Mouse (Mus musculus): ENCODE data around the gene Npas4.
"Not testable (repeated sequence)": the region's sequence is repeated elsewhere in the genome, so short reads cannot be mapped to it uniquely, and the experiment has no call there.

Gene Npas4

DNA sequence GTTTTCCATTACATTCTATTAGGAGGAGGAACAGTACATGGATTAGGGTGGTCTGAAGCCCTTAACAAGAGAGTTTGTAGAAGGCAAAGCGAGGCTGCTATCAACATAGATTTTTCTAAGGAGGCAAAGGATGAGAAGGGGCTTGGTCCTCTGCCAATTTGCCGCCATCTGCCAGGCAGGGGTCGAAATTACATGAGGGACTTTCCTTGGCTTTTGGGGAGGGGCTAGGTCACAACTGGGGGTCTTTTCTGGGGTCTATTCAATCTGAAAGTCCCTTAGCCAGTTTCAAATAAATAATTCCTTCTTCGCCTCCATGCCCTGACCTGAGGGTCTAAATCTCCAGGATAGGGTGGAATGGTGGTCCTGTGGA lies at the start of gene Npas4:
Gene Npas4 (minus strand): TSS at position 61 of the 370 bp plus-strand sequence.
- no peak for DNase-seq

DNA sequence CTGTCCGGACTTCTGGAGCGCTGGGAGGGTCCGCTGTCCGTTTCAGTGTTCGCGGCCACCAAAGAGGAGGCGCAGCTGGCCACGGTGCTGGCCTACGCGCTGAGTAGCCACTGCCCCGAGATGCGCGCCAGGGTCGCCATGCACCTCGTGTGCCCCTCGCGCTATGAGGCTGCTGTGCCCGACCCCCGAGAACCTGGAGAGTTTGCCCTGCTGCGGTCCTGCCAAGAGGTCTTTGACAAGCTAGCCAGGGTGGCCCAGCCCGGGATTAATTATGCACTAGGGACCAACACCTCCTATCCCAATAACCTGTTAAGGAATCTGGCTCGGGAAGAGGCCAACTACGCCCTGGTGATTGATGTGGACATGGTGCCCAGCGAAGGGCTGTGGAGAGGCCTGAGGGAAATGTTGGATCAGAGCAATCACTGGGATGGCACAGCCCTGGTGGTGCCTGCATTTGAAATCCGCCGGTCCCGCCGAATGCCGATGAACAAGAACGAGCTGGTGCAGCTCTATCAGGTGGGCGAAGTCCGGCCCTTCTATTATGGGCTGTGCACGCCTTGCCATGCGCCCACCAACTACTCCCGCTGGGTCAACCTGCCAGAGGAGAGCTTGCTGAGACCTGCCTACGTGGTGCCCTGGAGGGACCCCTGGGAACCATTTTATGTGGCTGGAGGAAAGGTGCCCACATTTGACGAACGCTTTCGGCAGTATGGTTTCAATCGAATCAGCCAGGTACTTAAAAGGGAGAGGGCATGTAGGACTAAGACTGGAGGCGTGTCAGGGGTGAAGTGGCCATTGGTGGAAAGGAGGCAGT lies 49.4 kb upstream of the Npas4 start:
- DNase-seq = no peak

DNA sequence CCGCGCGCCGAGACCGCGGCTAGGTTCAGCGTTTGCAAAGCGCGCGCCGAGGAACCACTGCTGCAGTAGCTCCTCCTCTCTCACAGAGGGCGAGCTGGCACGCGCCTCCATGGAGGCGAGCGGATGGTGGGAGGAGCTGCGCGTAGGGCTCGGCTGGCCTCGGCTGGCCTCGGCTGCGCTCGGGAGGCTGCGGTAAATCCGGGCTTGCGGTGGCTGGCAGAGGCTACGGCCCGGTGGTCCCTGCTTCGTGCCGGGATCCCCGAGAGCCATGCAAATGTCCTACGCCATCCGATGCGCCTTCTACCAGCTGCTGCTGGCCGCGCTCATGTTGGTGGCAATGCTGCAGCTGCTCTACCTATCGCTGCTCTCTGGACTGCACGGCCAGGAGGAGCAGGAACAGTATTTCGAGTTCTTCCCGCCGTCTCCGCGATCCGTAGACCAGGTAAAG lies 48.6 kb upstream of the Npas4 start, which contains the start of the genes B4gat1 and AC124502.3:
Gene B4gat1 (plus strand): TSS at position 118 of the 448 bp plus-strand sequence.
Gene AC124502.3 (plus strand): TSS at position 183 of the 448 bp plus-strand sequence.
- peak; percentile 94 for DNase-seq

DNA sequence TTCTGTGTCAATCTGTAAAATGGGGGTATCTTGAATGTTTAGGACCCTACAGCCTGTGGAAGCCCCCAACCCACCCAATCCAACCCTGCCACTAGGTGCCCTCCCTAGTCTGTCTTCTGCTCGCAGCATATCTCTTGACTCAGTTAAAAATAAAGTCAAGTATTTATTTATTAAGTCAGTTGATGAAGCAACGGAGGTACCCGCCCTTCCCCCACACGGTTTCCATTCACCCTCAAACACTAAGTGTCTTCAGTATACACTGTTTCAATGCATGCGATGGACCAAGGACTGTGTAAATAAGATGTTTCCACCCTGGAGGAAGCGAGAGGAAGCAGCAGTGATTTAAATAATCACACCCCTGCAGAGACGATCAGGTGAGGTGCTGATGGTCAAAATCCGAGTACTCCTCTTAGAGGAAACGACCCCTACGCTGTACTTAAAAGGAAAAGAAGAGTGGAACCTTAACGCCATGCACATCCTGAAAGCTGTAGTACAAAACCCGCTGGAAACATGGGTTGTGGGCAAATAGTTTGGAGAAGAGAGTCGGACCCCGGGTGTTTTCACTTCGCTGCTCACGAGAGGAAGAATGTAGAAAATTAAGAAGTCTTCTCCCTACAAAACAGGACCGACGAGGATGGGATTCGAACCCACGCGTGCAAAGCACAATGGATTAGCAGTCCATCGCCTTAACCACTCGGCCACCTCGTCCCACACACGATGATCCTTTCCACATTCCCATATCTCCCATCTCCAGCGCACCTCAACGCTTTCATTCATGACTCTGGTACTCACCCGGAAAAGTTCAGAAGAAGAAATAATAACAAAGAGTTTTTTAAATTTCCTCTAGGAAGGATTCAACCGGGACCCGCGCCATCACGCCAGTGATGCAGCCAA lies 47.8 kb upstream of the Npas4 start:
- DNase-seq = peak; percentile 84

DNA sequence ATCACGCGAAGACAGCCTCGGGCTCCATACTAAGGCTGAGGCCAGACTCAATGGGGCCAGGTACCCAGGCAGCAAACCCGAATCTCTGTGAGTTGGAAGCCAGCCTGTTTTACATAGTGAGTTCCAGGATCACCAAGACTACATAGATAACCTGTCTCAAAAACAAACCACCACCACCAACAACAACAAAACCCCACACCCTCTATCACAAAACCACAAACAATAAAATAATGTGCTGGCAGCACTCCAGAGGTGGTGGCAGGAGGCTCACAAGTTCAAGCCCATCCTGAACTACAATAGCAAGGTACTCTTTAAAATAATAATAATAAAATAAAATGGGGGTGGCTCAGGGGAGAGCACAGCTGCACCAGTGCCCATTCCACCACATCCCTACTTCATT lies 46.5 kb upstream of the Npas4 start:
- no peak for DNase-seq

DNA sequence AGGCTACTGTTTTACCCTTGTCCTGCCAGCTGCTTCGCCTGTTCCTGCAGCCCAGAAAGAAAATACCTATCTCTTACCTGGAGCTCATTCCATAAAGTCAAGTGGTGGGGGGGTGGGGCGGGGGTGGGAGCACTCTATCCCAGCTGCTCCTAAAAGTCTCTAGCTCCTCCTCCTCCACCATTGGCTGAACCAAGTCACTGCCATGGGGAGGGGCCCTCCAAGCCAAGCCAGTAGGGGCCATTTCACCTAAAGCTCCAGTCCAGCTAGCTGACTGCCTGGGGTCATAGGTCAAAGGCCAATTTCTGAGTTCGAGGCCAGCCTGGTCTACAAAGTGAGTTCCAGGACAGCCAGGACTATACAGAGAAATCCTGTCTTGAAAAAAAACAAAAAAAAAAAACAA lies 42.6 kb upstream of the Npas4 start:
- DNase-seq = no peak

DNA sequence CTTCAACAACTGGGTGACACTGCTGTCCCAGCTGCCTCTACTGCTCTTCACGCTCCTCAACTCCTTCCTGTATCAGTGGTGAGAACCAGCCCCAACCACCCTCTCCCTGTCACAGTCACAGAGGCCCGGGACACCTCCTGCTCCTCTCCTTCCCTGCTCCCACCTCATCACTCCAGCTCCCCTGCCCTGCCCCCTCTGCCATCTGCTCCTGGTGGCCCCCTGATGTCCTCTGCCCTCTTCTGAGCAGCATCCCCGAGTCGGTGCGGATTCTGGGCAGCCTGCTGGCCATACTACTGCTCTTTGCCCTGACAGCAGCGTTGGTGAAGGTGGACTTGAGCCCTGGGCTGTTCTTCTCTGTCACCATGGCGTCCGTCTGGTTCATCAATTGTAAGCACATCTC lies 36.0 kb upstream of the Npas4 start:
- DNase-seq = no peak

DNA sequence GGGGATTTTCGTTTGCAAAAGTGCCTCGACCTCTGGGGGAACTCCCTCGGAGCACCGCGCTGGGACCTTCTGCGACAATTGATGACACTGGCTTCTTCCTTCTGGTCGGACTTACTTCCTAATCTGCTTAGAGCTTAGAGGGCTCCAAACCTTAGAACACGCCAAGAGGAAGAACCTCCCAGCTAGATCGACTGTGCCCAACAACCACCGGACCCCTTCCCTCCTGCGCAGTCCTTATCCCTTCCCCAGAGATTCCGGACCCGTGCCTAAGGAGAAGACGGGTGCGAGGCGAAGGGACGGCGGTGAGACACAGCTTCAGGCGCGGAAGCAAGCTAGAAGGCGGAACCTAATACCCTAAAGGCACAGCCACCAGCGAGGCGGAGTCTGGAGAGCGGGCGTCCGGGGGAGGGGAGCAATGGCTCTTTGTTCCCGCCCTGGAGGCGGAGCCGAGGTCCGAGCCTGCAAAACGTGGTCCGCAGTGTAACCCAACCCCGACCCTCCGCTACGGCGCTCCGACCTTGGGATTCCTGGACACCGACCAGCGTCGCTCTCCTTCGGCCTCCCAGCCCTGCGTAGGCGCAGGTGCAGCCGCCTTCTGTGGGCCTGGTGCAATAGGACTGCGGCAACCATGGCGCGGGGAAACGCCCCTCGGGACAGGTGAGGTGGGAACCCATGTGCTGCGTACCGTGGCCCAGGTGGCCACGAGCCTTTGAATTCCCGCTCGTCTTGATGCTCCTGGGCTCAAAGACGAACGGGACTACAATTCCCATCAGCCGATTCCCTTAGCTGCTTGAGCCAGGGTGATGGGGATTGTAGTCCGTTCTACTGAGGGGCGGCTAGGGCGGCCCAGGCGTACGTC lies 33.7 kb upstream of the Npas4 start, which contains the start of gene Slc29a2:
Gene Slc29a2 (plus strand): TSS at position 240 of the 859 bp plus-strand sequence.
- peak; percentile 96 for DNase-seq

DNA sequence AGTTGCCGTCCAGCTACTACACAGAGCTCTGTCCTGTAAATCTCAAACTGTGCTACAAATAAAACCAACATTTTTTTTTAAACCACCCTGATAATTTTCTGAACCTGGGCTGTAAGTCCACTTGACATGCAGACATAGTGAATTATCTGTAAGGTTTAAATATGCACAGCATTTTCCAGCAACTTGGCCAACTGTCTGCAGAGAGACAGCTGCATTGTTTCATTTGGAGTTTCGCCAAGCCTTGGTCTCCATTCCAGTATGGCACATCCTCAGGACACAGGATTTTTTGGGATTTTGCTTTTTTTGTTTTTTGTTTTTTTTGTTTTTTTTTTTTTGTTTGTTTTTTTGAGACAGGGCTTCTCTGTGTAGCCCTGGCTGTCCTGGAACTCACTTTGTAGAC lies 31.3 kb upstream of the Npas4 start:
- DNase-seq = no peak

DNA sequence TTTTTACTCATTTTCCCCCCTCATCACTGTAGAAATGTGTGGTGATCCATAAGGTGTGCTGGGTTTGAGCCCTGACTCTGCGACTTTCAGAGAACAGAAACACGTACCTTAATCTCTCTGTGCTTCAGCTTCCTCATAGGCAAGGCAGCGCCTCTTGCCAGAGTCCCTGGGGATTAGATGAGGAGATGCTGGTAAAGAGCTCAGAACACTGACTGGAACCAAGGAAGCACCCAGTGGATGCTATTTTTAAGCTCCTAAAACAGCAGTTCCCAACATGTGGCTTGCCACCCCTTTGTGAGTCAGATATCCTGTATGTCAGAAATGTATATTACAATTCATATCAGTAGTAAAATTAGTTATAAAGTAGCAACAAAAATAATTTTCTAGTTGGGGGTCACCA lies 28.1 kb upstream of the Npas4 start:
- DNase-seq = no peak

DNA sequence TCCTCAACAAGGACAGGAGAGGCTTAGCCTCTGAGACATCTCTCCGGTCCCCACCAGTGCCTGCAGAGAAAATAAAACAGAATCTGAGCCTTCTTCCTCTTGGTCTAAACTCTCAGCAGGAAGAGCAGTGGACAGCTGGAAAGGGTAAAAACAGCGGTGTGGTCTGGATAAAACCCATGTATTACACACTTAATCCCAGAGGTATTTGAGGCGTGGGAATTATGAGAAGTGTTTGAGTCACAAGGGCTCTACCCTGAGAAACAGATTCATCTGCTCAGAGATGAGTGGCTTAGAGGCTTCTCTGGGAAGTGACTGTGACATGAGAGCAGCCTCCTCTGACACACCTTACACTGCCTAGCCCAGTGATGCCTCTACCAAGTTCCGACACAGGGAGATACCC lies 27.5 kb upstream of the Npas4 start:
- DNase-seq = no peak

DNA sequence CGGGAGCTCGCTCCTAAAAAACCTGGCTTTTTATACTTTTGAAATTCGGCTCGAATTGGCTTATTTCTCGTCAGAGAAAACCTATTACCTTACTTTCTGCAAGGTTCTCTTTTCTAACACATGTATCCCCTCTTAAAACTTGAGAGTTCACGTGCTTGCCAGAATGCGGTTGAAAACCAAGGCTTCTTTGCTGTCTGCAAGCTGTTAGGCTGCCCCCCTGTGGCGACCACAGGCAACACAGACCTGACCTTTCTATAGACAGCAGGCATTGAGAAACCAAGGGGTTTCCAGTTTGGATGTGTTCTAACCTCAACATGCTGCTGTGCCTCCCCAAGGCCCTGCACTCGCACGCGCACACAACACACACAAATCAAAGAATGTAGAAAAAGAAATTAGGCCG lies 26.7 kb upstream of the Npas4 start:
- DNase-seq = peak; percentile 83

DNA sequence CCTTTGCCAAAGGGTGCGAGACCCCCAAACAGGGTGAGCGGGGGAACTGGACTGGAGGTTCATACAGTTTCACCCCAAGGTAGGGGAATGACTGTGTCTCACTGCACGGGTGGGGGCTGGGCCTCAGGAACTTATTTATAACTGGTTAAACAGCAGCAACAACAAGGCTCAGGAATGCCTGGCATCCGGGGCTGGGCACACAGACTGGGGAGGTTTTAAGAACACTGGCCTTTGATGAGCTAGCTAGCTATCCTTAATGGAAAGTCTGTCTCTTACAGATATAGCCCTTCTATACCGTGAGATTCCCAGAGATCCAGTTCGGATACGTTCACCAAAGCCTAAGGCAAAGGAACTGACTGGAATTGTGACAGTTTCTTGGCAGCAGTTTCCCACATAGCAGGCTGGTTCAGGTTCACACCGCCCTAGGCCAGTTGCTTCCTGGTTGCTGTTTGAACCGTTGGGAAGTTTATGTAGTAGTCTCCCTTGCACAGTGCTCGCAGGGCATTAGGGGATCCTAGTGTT lies 26.2 kb upstream of the Npas4 start:
- DNase-seq = peak; percentile 55

DNA sequence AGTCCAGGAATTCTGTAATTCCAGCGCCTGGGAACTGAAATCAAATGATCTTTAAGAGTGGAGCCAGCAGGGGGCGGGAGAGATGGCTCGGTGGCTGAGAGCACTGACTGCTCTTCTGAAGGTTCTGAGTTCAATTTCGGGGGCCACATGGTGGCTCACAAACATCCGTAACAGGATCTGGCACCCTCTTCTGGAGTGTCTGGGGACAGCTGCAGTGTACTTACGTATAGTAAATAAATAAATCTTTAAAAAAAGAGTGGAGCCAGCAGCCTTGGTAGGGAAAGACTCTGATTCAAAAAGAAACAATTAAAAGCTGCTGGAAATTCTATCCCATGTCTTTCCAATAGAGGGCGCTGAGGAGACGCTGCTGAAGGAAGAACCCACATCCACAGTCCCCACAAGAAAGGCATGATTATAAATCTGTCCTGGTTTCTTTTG lies 24.9 kb upstream of the Npas4 start:
- peak; percentile 66 for DNase-seq

DNA sequence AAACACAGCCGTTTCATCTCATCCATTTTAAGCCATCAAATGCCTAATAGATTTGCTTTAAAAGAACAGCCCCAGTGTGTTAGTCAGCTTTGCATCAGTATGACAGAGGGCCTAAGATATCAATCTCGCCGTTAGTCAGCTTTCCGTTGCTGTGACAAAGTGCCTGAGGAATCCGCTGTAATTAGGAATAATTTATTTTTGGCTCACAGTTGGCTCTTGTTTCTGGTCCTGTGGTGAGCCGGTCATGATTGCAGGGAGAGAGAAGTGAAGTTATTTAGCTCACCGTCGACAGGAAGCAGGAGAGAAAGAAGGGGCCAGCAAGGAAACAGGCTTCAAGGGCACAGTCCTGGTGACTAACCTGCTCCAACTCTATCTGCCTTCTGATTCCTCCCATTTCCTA lies 23.0 kb upstream of the Npas4 start:
- DNase-seq = no peak

DNA sequence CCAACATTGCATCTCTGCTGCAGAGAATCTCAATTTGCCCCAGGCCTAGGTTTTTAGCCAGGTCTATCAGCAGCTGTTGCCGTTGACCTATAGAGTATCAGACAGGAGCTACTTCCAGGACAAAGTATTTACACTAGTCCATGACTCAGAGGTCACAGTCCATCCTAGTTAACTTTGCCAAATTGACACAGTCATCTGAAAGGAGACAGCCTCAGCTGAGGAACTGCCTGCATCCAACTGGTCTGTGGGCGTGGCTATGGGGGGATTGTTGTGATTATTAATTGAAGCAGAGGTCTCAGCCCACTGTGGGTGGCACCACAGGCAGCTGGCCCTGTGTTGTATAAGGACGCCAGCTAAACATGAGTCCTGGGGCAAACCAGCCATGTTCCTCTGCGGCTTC lies 14.8 kb upstream of the Npas4 start:
- DNase-seq = no peak

DNA sequence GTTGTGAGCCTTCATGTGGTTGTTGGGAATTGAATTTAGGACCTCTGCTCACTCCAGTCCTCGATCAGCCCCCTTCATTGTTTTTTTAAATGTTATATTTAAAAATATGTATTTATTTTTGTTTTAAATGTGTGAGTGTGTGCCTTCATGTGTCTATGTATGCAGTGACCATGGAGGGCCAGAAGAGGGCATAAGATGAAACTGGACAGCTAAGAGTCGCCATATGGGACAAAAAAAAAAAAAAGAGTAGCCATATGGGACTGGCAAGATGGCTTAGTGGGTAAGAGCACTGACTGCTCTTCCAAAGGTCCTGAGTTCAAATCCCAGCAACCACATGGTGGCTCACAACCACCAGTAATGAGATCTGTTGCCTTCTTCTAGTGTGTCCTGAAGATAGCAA lies 13.5 kb upstream of the Npas4 start:
- DNase-seq = not testable (repeated sequence)

DNA sequence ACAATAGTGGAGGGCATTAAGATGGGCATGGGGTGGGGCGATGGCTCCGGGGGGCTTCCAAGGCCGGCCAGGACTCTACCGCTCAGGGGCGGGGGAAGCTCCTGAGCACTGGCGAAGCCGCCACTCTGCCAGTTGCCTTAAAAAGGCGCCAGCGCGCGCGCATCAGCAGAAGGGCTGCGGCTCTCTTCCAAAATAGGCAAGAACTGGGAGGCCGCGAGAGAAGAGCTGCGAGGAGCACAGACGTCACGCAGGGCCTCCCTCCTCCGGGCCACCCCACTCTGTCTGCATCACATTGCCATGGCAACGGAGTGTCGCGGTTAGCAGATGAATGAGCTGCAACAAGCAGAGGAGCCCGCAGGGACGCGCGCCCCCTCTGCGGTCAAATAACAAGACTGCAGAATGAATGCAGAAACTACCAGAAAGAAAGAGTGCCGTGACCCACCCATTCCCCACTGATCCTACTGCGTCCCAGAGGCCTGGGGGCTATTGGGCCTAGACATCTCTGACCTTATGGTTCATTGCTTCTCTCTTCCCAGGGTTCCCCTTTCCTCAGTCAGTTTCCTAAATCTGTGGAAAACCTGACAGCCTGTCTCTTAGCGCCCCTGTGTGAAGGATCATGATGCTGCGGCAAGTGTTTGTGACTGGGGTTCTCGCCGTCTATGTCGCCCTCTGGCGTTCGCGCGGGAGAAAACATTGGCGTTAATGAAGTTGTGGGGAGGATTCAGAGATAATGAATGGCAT lies 11.7 kb upstream of the Npas4 start:
- DNase-seq = peak; percentile 84

DNA sequence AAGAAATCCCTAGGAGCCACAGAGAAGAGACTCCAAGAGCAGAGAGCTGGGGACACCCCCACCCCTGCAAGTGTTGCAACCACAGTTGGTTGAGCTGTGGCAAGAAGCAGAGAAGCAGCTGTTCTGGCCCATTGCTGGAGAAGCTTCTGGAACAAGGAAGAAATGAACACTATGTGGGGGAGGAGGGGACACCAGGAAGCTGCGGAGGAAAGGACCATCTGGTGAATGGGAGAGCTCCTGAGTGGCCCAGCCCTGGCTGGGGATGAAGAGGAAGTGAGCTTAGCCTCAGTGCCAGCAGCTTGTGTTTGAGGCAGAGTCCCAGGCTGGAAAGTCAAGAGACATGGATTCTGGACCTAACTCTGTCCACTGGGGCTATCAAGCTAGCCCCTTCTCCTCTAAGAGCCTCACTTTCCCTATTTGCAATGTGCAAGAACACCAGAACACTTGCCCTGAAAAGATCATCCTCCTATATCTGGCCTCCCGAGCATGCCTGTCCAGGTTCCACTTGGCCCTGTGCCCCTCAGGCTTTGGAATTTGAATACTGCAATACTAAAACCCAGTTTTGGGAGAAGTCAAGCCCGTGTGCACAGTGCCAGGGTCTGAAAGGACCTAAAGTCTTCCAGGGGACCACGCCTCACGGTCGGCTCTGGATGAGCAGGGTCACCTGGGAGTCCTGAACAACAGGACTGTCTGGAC lies 9.5 kb upstream of the Npas4 start:
- DNase-seq = no peak

DNA sequence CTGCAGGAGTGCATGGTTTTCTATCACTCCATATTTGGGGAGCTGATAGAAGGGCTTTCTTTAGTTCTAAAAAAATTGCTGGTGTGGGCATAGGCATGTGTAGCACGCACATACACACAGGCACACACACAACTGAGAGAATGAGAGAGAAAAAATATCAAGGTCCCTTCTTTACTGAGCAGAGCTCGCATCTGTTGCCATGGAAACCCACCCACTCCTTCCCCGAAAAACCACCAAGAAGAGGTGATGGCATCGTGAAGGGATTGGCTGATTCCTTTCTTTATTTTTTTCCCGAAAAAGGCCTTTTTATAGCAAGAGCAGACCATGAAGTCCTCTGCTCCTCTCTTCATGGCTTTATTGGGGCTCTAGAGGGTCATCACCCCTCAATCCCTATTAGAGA lies 3.9 kb upstream of the Npas4 start:
- DNase-seq = no peak

DNA sequence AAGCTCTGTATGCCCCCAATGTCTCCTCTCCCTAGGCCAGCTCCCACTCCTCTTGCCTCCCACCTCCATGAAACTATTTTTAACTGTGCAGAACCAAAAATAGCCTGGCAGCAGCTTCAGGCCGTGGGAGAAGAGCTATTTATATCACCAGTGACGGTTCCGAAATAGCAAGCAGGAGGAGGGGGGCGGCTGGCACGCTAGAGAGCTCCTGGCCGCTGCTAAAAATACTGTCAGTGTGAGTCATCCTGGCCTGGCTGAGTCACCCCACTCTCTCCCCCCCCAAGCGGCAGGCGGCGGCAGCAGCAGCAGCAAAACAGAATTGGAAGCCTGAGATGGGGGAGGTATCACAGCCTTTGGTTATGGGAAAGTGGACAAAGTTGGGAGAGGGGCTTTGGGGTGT lies 2.8 kb upstream of the Npas4 start:
- peak; percentile 83 for DNase-seq

All from lung, postnatal 10 days (tissue).